Mouse (Mus musculus): ENCODE results near the gene Eftud2. TPM values are rescaled to one million over a fixed set of nuclear protein-coding genes. Genes with fewer than 3 reads are reported as not detected.

Gene Eftud2
- polyA plus RNA-seq, 1 experiment from 2014 or later, result 114 TPM

DNA sequence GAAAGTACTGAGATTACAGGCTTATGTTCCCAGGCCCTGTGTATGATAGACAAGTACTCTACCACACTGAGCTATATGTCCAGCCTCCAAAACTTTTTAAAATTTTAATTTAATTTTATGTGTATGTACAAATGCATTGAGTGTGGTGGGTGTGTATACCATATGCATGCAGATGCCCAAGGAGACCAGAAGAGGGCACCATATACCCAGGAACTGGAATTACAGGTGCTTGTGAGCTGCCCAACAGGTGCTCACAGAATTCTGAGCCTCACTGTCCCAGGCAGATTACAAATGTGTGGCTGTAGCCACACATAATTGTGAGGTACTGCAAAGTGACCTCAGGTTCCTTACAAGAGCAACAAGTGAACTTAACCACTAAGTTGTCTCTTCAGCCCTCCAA lies 27.0 kb downstream of the Eftud2 start:
- no peak for ATAC-seq (replicated peaks; ENCODE audit: extremely low read depth, insufficient read depth, low FRiP score)
- H3K4me1 ChIP-seq (ENCODE audit: control insufficient read depth, insufficient read depth, low read length), result no peaks in the 10 kb centered on the region

DNA sequence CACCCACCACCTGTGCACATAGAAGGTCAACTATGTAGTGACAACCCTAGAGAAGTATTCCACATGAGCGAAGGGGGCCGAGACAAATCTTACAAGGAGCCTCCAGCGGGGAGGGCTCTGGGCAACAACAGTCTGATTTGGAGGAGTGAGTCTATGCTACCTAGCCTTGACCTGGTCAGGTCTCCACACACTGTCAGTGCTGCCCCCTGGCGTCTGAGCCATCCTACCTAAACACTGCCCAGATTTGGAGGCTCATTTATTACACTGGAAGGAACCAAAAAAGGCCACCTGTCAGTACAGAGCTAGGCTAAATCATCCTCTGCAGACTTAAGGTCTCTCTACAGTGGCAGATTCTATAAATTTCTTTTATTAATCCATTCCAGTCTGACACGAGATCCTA lies 28.9 kb downstream of the Eftud2 start:
- peaks cover 62% of the 10 kb centered on the region for H3K36me3 ChIP-seq (ENCODE audit: control insufficient read depth, insufficient read depth)

More for the DNA sequence above, 27.0 kb downstream of the Eftud2 start:
- H3K4me2 ChIP-seq (ENCODE audit: low read depth, low read length), result no peak overlapping the region
- H3K27me3 ChIP-seq (ENCODE audit: control insufficient read depth, insufficient read depth, low read length), result no peaks in the 10 kb centered on the region
- no peak overlapping the region for H3K27ac ChIP-seq (ENCODE audit: low read length)
- no peaks in the 10 kb centered on the region; the same call in 1 of the 2 replicates for H3K9me3 ChIP-seq (replicated peaks; ENCODE audit: control insufficient read depth, low read length)
- H3K36me3 ChIP-seq (ENCODE audit: control insufficient read depth, insufficient read depth), result peaks cover 52% of the 10 kb centered on the region
- no peak overlapping the region for H3K9ac ChIP-seq (ENCODE audit: low read length)
- no peak overlapping the region for H3K4me3 ChIP-seq (ENCODE audit: low read length)

GRCm38 (mm10) chr11:102845926-102846325 lies 34.9 kb downstream of the Eftud2 start:
- H3K27me3 ChIP-seq (ENCODE audit: control insufficient read depth, insufficient read depth, low read length), result no peaks in the 10 kb centered on the region
- 65% methylated on average over 10 of the region's 10 CpGs for WGBS
- H3K4me1 ChIP-seq (ENCODE audit: control insufficient read depth, insufficient read depth, low read length), result no peaks in the 10 kb centered on the region
- no peak overlapping the region for H3K27ac ChIP-seq (ENCODE audit: low read length)
- peaks cover 82% of the 10 kb centered on the region for H3K36me3 ChIP-seq (ENCODE audit: control insufficient read depth, insufficient read depth)
- no peak overlapping the region for H3K4me3 ChIP-seq (ENCODE audit: low read length)
- H3K9me3 ChIP-seq (replicated peaks; ENCODE audit: control insufficient read depth, low read length), result no peaks in the 10 kb centered on the region
- H3K9ac ChIP-seq (ENCODE audit: low read length), result no peak overlapping the region
- no peak overlapping the region for H3K4me2 ChIP-seq (ENCODE audit: low read depth, low read length)
- no peak for ATAC-seq (replicated peaks; ENCODE audit: extremely low read depth, insufficient read depth, low FRiP score)

More for the DNA sequence above, 28.9 kb downstream of the Eftud2 start:
- no peak overlapping the region for H3K4me3 ChIP-seq (ENCODE audit: low read length)
- H3K9ac ChIP-seq (ENCODE audit: low read length), result no peak overlapping the region
- peak; percentile 49; the same call in 1 of the 2 replicates for ATAC-seq (replicated peaks; ENCODE audit: extremely low read depth, insufficient read depth, low FRiP score)
- no peak overlapping the region for H3K27ac ChIP-seq (ENCODE audit: low read length)
- no peaks in the 10 kb centered on the region for H3K27me3 ChIP-seq (ENCODE audit: control insufficient read depth, insufficient read depth, low read length)
- H3K4me2 ChIP-seq (ENCODE audit: low read depth, low read length), result no peak overlapping the region
- H3K9me3 ChIP-seq (replicated peaks; ENCODE audit: control insufficient read depth, low read length), result no peaks in the 10 kb centered on the region; the same call in 1 of the 2 replicates
- WGBS, result 68% methylated on average over 5 of the region's 5 CpGs
- no peaks in the 10 kb centered on the region for H3K4me1 ChIP-seq (ENCODE audit: control insufficient read depth, insufficient read depth, low read length)

GRCm38 (mm10) chr11:102838616-102839150 lies 42.1 kb downstream of the Eftud2 start:
- no peak overlapping the region for H3K4me3 ChIP-seq (ENCODE audit: low read length)
- H3K27ac ChIP-seq (ENCODE audit: low read length), result no peak overlapping the region; the same call in 1 of the 2 replicates
- peaks cover 39% of the 10 kb centered on the region for H3K36me3 ChIP-seq (ENCODE audit: control insufficient read depth, insufficient read depth)
- 79% methylated on average over 9 of the region's 9 CpGs for WGBS
- H3K9ac ChIP-seq (ENCODE audit: low read length), result no peak overlapping the region
- H3K4me1 ChIP-seq (ENCODE audit: control insufficient read depth, insufficient read depth, low read length), result no peaks in the 10 kb centered on the region
- H3K9me3 ChIP-seq (replicated peaks; ENCODE audit: control insufficient read depth, low read length), result no peaks in the 10 kb centered on the region
- ATAC-seq (replicated peaks; ENCODE audit: extremely low read depth, insufficient read depth, low FRiP score), result no peak
- no peak overlapping the region for H3K4me2 ChIP-seq (ENCODE audit: low read depth, low read length)
- H3K27me3 ChIP-seq (ENCODE audit: control insufficient read depth, insufficient read depth, low read length), result no peaks in the 10 kb centered on the region

DNA sequence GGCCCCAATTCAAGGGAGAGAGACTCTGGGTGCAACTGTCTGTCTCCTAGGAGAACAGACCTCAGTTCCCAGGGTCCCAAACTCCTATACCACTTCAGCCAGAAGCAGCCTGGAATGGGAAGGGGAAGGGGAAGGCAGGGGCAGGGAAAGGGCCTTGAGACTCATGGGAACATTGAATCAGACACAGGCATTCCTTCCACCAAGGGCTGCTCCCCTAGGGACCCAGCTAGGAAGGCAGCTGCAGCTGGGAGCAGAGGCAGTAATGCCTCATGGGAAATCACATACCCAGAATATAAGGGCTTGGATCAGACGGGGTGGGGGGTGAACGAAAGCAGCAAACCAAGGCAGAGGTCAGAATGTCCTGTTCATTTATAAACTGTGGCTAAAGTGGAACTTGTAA lies 42.7 kb downstream of the Eftud2 start:
- no peak overlapping the region for H3K4me2 ChIP-seq (ENCODE audit: low read depth, low read length)
- ATAC-seq (replicated peaks; ENCODE audit: extremely low read depth, insufficient read depth, low FRiP score), result no peak
- H3K4me3 ChIP-seq (ENCODE audit: low read length), result no peak overlapping the region
- H3K27me3 ChIP-seq (ENCODE audit: control insufficient read depth, insufficient read depth, low read length), result no peaks in the 10 kb centered on the region
- peaks cover 33% of the 10 kb centered on the region for H3K36me3 ChIP-seq (ENCODE audit: control insufficient read depth, insufficient read depth)
- WGBS, result 74% methylated on average over 2 of the region's 2 CpGs
- no peaks in the 10 kb centered on the region for H3K9me3 ChIP-seq (replicated peaks; ENCODE audit: control insufficient read depth, low read length)
- no peaks in the 10 kb centered on the region for H3K4me1 ChIP-seq (ENCODE audit: control insufficient read depth, insufficient read depth, low read length)
- H3K9ac ChIP-seq (ENCODE audit: low read length), result no peak overlapping the region
- H3K27ac ChIP-seq (ENCODE audit: low read length), result no peak overlapping the region

- no peaks in the 10 kb centered on the region for H3K9me3 ChIP-seq (replicated peaks; ENCODE audit: control insufficient read depth, low read length)
- no peak overlapping the region for H3K4me2 ChIP-seq (ENCODE audit: low read depth, low read length)
- no peak overlapping the region for H3K9ac ChIP-seq (ENCODE audit: low read length)
- 95% methylated on average over 1 of the region's 1 CpGs for WGBS
- H3K4me3 ChIP-seq (ENCODE audit: low read length), result no peak overlapping the region
- peak overlapping the region; percentile 11; the same call in 1 of the 2 replicates for H3K27ac ChIP-seq (ENCODE audit: low read length)
- H3K27me3 ChIP-seq (ENCODE audit: control insufficient read depth, insufficient read depth, low read length), result no peaks in the 10 kb centered on the region
- no peak for ATAC-seq (replicated peaks; ENCODE audit: extremely low read depth, insufficient read depth, low FRiP score)
- peaks cover 26% of the 10 kb centered on the region for H3K36me3 ChIP-seq (ENCODE audit: control insufficient read depth, insufficient read depth)
- H3K4me1 ChIP-seq (ENCODE audit: control insufficient read depth, insufficient read depth, low read length), result no peaks in the 10 kb centered on the region
Measured at GRCm38 (mm10) chr11:102837385-102837784, 43.4 kb downstream of the Eftud2 start.

DNA sequence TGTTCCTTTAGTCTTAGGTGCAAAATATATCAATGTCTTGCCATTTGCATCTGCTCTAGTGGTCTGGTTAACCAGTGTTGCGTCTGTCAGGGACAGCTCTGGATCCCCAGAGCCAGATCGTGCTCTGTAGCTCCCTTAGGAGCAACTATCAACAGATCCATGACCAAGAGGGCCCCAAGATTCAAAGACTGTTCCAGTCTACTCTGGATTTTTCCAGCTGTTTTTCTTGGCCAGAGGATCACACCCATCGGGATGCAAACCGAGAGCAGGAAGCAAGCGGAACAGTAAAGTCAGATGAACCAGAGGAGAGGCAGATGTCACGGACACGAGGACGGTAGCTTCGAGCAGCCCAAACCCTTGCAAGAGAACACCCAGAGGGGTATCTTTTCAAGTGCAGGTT lies 44.6 kb downstream of the Eftud2 start:
- no peaks in the 10 kb centered on the region for H3K27me3 ChIP-seq (ENCODE audit: control insufficient read depth, insufficient read depth, low read length)
- no peak overlapping the region for H3K9ac ChIP-seq (ENCODE audit: low read length)
- H3K9me3 ChIP-seq (replicated peaks; ENCODE audit: control insufficient read depth, low read length), result no peaks in the 10 kb centered on the region
- H3K4me3 ChIP-seq (ENCODE audit: low read length), result no peak overlapping the region
- peaks cover 6% of the 10 kb centered on the region; the same call in 1 of the 2 replicates for H3K4me1 ChIP-seq (ENCODE audit: control insufficient read depth, insufficient read depth, low read length)
- H3K36me3 ChIP-seq (ENCODE audit: control insufficient read depth, insufficient read depth), result peaks cover 21% of the 10 kb centered on the region
- no peak overlapping the region; the same call in 1 of the 2 replicates for H3K27ac ChIP-seq (ENCODE audit: low read length)
- H3K4me2 ChIP-seq (ENCODE audit: low read depth, low read length), result no peak overlapping the region
- WGBS, result 72% methylated on average over 9 of the region's 9 CpGs
- ATAC-seq (replicated peaks; ENCODE audit: extremely low read depth, insufficient read depth, low FRiP score), result no peak

- Histone ChIP-seq H3K9ac (ENCODE audit: low read length) (no peak within 1 kb of the TSS), H3K4me1 (ENCODE audit: control insufficient read depth, insufficient read depth, low read length) (peaks cover 9% of the 10 kb centered on the region; the same call in 1 of the 2 replicates), H3K4me2 (ENCODE audit: low read depth, low read length) (no peak within 1 kb of the TSS), H3K27me3 (ENCODE audit: control insufficient read depth, insufficient read depth, low read length) (no peaks in the 10 kb centered on the region), H3K27ac (ENCODE audit: low read length) (no peak within 1 kb of the TSS; the same call in 1 of the 2 replicates), H3K36me3 (ENCODE audit: control insufficient read depth, insufficient read depth) (peaks cover 18% of the 10 kb centered on the region), H3K9me3 (replicated peaks; ENCODE audit: control insufficient read depth, low read length) (no peaks in the 10 kb centered on the region), H3K4me3 (ENCODE audit: low read length) (no peak within 1 kb of the TSS)
- WGBS, result 79% methylated on average over 4 of the region's 4 CpGs
- ATAC-seq (replicated peaks; ENCODE audit: extremely low read depth, insufficient read depth, low FRiP score), result no peak
Measured at GRCm38 (mm10) chr11:102835549-102835948, 45.2 kb downstream of the Eftud2 start, which contains the start of gene Higd1b. Gene Higd1b, plus strand, starts transcription at chr11:102835849.

- ATAC-seq (replicated peaks; ENCODE audit: extremely low read depth, insufficient read depth, low FRiP score), result no peak
Measured at GRCm38 (mm10) chr11:102834219-102834618, 46.6 kb downstream of the Eftud2 start.

More at GRCm38 (mm10) chr11:102834219-102834618, 46.6 kb downstream of the Eftud2 start:
- Histone ChIP-seq H3K27ac (ENCODE audit: low read length) (no peak overlapping the region), H3K4me1 (ENCODE audit: control insufficient read depth, insufficient read depth, low read length) (peaks cover 9% of the 10 kb centered on the region; the same call in 1 of the 2 replicates), H3K4me3 (ENCODE audit: low read length) (no peak overlapping the region), H3K27me3 (ENCODE audit: control insufficient read depth, insufficient read depth, low read length) (no peaks in the 10 kb centered on the region), H3K36me3 (ENCODE audit: control insufficient read depth, insufficient read depth) (peaks cover 10% of the 10 kb centered on the region; the same call in 1 of the 2 replicates), H3K4me2 (ENCODE audit: low read depth, low read length) (no peak overlapping the region), H3K9me3 (replicated peaks; ENCODE audit: control insufficient read depth, low read length) (no peaks in the 10 kb centered on the region), H3K9ac (ENCODE audit: low read length) (no peak overlapping the region)
- 86% methylated on average over 10 of the region's 10 CpGs for WGBS

All from heart, embryonic 16.5 days (tissue).